Mouse (Mus musculus) limb, embryonic 14.5 days (tissue): Measurements from ENCODE around the gene Fbxo3. TPM values are rescaled to one million over a fixed set of nuclear protein-coding genes. Genes with fewer than 3 reads are reported as not detected.
A peak's percentile ranks its signal among the peaks of the same experiment; 100 is the strongest.
"Not testable (repeated sequence)": the region's sequence is repeated elsewhere in the genome, so short reads cannot be mapped to it uniquely, and the experiment has no call there.

ENCODE experiments used
- ATAC-seq: fragments of 200-750 bp; cut with Nextera tagmentation; 2 replicates; pipeline ENCODE4 v1.8.0; 2017; ENCODE audit warnings: low read depth, moderate number of reproducible peaks, moderate TSS enrichment; ENCODE audit not compliant: low FRiP score
- DNase-seq: peaks from one replicate; pipeline ENCODE4 v3.0.0-alpha.2; 2015; ENCODE audit warnings: low spot score
- H3K27ac ChIP-seq: fragments of 300-500 bp; sonication (generic); replicated peaks from 2 replicates; pipeline ENCODE4 v1.5.1; 2014; ENCODE audit warnings: low read depth, mild to moderate bottlenecking, low read length, moderate library complexity, mixed read lengths
- H3K27me3 ChIP-seq: fragments of 300-500 bp; sonication (generic); 2 replicates; pipeline ENCODE4 v1.6.1; 2014; ENCODE audit warnings: low read length, mixed read lengths; ENCODE audit not compliant: control insufficient read depth, insufficient read depth
- H3K36me3 ChIP-seq: fragments of 300-500 bp; sonication (generic); 2 replicates; pipeline ENCODE4 v1.6.1; 2014; ENCODE audit warnings: mild to moderate bottlenecking, low read length, moderate library complexity, mixed read lengths; ENCODE audit not compliant: control insufficient read depth, insufficient read depth
- H3K4me1 ChIP-seq: fragments of 300-500 bp; sonication (generic); 2 replicates; pipeline ENCODE4 v1.6.1; 2014; ENCODE audit warnings: antibody characterized with exemption, low read length, mixed read lengths; ENCODE audit not compliant: control insufficient read depth, insufficient read depth
- H3K4me2 ChIP-seq: fragments of 300-500 bp; sonication (generic); replicated peaks from 2 replicates; pipeline ENCODE4 v1.6.1; 2014; ENCODE audit warnings: low read depth, mild to moderate bottlenecking, low read length, moderate library complexity; ENCODE audit not compliant: severe bottlenecking
- H3K4me3 ChIP-seq: fragments of 300-500 bp; sonication (generic); replicated peaks from 2 replicates; pipeline ENCODE4 v1.5.1; 2014; ENCODE audit warnings: low read length
- H3K9ac ChIP-seq: fragments of 300-500 bp; sonication (generic); 2 replicates; pipeline ENCODE4 v1.6.1; 2014; ENCODE audit warnings: mild to moderate bottlenecking, low read depth, low read length, moderate library complexity; ENCODE audit not compliant: severe bottlenecking
- H3K9me3 ChIP-seq: fragments of 300-500 bp; sonication (generic); 2 replicates; pipeline ENCODE4 v1.6.1; 2016; ENCODE audit warnings: low read length; ENCODE audit not compliant: control insufficient read depth
- POLR2A ChIP-seq: fragments of 200-500 bp; IDR thresholded peaks from 2 replicates; pipeline ENCODE4 v1.8.0; 2012; ENCODE audit warnings: inconsistent platforms, mild to moderate bottlenecking, moderate library complexity, borderline replicate concordance; ENCODE audit not compliant: insufficient read depth, insufficient read length; ENCODE audit errors: extremely low read depth
- WGBS: fragments of 180-500 bp; shearing (Covaris S2); extraction: QIAGEN DNeasy Blood & Tissue Kit; methylation state at CpG from one replicate; pipeline ENCODE4 v1.1.7; 2014; 5-methylcytosine and 5-hydroxymethylcytosine counted together
- polyA plus RNA-seq, 2 experiments: library from polyadenylated mRNA; depleted of rRNA in 1 of 2; stranded (reverse) in 1 of 2; unstranded in 1 of 2; fragments of >200 nt; fragmentation: Nextera tagmentation in 1 of 2; extraction: Ambion mirVana in 1 of 2; gene quantifications; 2 replicates each; pipeline versions ENCODE4 v1.2.1 to v1.2.3; 2012 to 2014

The Fbxo3 gene
- polyA plus RNA-seq, 2 experiments: 35.9 to 47.6 TPM

DNA sequence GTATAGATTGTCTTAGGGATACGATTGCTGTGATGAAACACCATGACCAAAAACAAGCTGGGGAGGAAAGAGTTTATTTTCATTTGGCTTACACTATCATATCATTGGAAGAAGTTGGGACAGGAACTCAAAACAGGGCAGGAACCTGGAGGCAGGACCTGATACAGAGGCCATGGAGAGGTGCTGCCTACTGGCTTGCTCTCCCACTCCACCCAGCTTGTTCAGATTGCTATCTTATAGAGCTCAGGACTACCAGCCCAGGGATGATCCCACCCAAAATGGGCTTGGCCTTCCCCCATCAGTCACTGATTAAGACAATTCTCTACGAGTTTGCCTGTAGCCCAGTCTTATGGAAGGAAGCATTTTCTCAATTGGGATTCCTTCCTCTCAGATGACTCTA lies 36.6 kb downstream of the Fbxo3 start:
- Histone ChIP-seq H3K9ac (no peak overlapping the region), H3K4me1 (no peaks in the 10 kb centered on the region), H3K36me3 (peaks cover 19% of the 10 kb centered on the region), H3K27ac (no peak overlapping the region), H3K4me3 (no peak overlapping the region), H3K4me2 (no peak overlapping the region), H3K9me3 (no peaks in the 10 kb centered on the region), H3K27me3 (no peaks in the 10 kb centered on the region)
- TF ChIP-seq POLR2A: no peak
- ATAC-seq (no peak), DNase-seq (no peak)
- 86% methylated on average over 2 of the region's 2 CpGs for WGBS

GRCm38 (mm10) chr2:104065526-104065925 lies 38.0 kb downstream of the Fbxo3 start, which contains the start of gene Gm10912:
Gene Gm10912, plus strand, starts transcription at chr2:104065826.
- H3K36me3 ChIP-seq, H3K9ac ChIP-seq, DNase-seq, H3K27me3 ChIP-seq, H3K4me2 ChIP-seq, H3K4me1 ChIP-seq, H3K4me3 ChIP-seq, H3K9me3 ChIP-seq, ATAC-seq, H3K27ac ChIP-seq: not testable (repeated sequence)
- WGBS: 92% methylated on average over 5 of the region's 6 CpGs

DNA sequence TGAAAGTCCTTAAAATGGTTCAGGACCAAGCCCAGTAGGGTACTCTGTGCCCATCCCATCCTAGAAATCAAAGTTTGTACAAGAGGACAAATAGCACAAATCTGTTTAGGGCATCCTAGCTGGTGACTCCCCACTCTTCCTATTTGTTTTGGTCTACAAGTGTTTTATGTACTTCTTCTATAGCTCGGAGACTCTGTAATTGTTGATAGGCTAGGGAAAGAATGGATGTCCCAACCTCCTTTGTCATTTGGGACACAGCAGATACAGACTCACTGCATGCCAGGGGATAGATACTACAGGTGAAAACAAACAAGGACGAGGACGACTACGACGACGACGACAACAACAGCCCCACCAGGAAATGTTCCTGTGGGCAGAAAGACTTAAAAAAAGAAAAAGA lies 40.9 kb downstream of the Fbxo3 start, which contains the start of gene Gm10799:
Gene Gm10799, minus strand, starts transcription at position 101 of the 400 bp plus-strand sequence.
- not testable (repeated sequence) for DNase-seq, H3K36me3 ChIP-seq, H3K27ac ChIP-seq, ATAC-seq, H3K4me2 ChIP-seq, H3K27me3 ChIP-seq, H3K4me3 ChIP-seq, H3K4me1 ChIP-seq, H3K9ac ChIP-seq, H3K9me3 ChIP-seq
- WGBS: 86% methylated on average over 7 of the region's 7 CpGs

DNA sequence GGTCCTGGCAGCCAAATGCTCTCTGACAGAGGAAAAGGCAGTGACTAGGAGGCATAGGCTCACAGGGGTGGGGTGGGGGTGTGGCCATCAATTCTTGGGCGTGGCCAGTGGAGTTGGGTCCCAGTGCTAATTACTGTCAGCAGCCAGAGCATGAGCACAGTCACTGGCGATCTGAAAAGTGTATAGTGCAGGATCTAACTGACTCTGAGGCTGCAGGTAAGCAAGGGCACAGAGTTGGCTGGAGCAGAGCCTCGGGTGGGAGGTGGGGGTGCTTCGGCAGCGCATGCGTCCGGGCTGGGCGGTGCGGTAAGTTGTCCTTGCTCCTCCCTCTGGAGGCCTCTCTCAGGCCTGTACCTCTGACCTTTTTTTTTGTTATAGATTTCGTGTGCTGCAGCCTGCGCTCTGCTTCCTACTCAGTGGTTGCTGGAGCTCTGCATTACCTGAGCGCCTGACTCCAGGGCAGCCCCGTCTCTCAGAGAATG lies 42.2 kb downstream of the Fbxo3 start, which contains the start of gene Cd59b:
Gene Cd59b, plus strand, starts transcription at position 146 of the 482 bp plus-strand sequence.
- Histone ChIP-seq H3K27me3 (no peaks in the 10 kb centered on the region), H3K36me3 (no peaks in the 10 kb centered on the region), H3K9ac (peak within 1 kb of the TSS; percentile 45), H3K9me3 (0 out of 2 replicates have a peak, but pooled peaks cover 5% of the 10 kb centered on the region), H3K4me2 (peak within 1 kb of the TSS; percentile 48), H3K4me1 (no peaks in the 10 kb centered on the region), H3K4me3 (peak within 1 kb of the TSS; percentile 38), H3K27ac (peak within 1 kb of the TSS; percentile 26; the same call in 1 of the 2 replicates)
- ATAC-seq (peak; percentile 89), DNase-seq (peak; percentile 71)
- TF ChIP-seq POLR2A: no peak
- 13% methylated on average over 13 of the region's 13 CpGs for WGBS

- ATAC-seq: not testable (repeated sequence)
- WGBS: 82% methylated on average over 5 of the region's 5 CpGs
These were observed 50.8 kb downstream of the Fbxo3 start for GRCm38 (mm10) chr2:104078285-104078684.

DNA sequence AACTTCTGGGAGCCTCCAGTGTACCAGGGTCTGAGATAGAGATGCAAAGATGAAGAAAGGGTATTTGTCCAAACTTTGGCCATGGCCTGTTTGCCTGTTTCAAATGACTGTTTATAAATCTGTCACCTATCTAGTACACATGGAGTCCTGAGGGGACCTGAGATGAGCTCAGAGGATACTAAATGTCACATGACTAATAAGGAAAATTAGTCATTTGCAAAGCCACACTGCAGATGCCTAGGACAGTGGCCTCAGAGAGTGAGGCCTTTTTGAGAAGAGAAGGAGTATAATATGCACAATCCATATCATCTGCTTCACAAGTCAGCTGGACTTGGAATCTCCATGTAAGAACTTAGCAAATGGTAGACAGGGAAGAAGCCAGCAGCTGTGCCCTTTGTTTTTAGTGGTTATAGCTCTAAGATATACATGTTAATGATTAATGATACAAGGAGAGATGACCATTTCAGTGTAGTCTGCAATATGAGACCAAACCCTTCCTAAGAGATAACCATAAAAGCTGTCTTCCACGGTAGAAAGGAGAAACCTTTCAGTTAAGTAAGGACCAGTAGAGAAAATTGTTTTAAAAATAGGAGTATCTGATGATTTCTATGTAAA lies 54.0 kb downstream of the Fbxo3 start:
- not testable (repeated sequence) for ATAC-seq, DNase-seq, H3K4me1 ChIP-seq, H3K9ac ChIP-seq, H3K36me3 ChIP-seq, H3K9me3 ChIP-seq, H3K4me3 ChIP-seq, H3K27ac ChIP-seq, H3K27me3 ChIP-seq, H3K4me2 ChIP-seq
- WGBS: no CpG with 5 or more reads among the region's 1 CpGs

More at GRCm38 (mm10) chr2:104078285-104078684, 50.8 kb downstream of the Fbxo3 start:
- H3K27me3 ChIP-seq, H3K4me1 ChIP-seq, DNase-seq, H3K9me3 ChIP-seq, H3K9ac ChIP-seq, H3K4me2 ChIP-seq, H3K36me3 ChIP-seq, H3K4me3 ChIP-seq, H3K27ac ChIP-seq: not testable (repeated sequence)
